Mouse (Mus musculus) embryo, embryonic 10.5 days (tissue): ENCODE results near the gene Mgst2.
A peak's percentile ranks its signal among the peaks of the same experiment; 100 is the strongest.

Experiments
- DNase-seq: peaks from one replicate; pipeline ENCODE4 v3.0.0-alpha.2; 2015; ENCODE audit warnings: low spot score

Mgst2 gene

DNA sequence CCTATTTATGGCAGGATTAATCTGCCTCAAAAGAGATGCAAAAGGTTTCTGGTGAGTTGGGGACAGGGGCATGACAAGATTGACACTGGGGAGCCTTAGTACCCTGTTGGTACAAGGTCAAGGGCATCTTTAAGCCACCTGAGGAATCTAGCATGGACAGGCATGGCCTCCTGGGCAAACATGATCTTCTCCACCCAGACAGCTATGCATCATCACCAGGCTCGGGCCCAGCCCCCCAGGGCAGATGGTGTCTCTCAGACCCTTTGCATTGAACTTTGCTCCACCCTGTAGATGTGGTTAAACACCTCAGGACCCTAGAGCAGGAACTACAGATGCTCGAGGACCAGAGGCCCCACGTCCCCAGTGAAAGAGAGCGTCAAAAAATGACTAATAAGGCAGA lies at the start of gene Mgst2:
Mgst2 (plus strand) TSS at position 301 of the 400 bp plus-strand sequence.
- no peak for DNase-seq

DNA sequence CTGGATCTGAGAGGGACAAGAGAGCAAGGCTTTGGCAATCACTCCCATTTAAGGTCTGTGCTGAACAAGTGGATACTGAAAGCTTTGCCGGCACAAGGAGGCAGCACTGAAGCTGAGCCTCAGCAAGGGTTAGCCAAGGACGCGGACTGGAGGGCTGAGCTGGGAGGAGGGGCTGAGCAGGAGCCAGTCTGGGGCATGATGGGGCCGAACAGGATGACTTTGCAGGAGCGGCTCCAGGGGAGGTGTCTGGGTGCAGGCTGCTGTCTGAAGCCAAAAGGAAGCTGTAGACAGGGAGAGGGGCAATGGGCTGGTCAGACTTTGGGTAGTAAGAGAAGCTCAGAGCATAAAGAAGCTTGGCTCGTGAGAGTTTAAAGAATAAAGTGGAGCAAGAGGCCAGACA lies 48.2 kb upstream of the Mgst2 start:
- peak; percentile 72 for DNase-seq

DNA sequence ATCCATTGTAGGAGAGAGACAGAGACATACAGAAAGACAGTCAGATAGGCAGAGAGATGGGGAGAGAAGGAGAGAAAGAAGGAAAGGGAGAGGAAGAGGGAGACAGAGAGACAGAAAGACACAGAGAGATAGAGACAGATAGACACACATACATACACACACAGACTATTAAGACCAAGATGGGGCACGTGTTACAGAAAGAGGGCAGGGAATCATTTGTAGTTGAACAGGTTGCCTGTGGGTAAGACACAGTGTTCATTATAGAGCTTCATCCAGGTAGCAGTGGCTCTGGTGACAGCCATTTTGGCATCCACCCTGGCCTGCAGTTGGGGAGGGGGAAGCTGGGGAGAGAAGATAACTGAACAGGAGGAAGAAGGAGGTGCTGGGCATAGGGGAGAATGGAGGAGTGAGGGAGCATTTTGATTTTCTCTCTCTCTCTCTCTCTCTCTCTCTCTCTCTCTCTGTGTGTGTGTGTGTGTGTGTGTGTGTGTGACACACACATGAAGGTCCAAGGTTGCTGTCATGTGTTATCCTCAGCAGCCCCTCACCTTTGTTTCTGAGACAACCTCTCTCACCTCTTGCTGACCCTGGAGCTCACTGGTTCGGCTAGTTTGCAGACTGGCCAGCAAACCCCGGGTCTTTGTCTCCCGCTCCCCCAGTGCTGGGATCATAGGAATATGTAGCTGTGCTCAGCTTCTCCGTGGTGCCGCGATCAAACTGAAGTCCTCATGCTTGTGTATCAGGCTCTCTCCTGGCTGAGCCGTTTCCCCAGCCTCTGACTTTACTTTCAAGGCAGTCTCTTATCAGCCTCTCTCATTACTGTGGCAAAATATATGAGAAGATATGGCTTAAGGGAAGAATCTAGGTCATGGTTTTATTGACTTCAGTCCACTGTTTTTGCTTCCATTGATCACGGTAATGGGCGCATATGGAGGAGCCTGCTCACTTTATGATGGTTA lies 47.5 kb upstream of the Mgst2 start:
- no peak for DNase-seq

DNA sequence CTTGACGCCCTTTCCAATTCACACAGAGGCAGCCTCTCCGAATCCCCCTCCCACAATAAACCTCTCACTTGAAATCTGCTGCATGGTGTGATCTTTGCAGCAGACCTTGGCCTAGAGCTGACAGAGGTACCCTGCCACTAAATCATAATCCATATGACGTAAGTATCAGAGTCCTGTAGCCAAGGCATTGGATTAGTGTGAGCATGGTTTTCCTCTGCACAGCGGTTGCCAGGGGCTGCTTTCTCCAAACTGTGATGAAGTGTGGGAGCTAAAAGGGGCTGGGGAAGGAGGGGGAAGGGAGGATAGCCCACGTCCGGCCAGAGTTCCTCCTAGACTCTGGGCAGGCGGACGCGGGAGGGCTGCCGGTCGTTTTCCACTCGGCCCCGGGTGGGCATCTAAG lies 45.9 kb upstream of the Mgst2 start:
- DNase-seq, result no peak

DNA sequence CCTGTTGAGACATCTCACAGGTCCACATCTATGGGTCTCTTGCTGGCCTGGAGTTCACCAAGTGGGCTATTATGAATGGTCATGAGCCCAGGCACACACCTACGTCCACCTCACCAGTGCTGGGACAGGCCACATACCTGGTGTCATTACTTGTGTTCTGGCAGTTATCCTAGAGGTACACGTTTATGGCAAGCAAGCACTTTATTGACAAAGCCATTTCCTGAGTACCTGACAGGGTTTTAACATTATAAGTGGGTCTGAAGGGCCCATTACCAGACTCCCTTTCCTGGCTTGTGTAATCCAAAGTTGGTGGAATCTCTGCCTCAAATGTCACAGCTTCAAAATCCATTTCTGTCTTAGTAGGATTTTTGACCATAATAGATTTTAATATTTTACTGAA lies 36.2 kb upstream of the Mgst2 start:
- no peak for DNase-seq

DNA sequence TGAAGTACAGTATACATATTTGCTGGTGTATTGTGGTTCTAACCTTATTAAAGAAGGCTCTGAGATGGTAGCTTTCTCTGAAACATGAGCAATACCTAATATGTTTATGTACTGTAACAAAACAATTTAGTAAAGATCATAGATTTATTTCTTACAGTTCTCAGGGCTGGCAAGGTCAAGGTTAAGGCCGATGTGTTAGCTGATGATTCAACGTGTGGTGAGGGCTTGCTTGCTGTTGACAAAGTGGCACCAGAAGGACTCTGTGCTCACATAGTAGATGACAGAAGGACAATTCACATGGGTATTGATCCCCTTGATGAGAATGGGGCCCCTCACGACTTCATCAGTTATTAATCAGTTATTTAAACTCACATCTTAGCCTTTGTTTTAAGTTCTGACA lies 32.4 kb upstream of the Mgst2 start:
- no peak for DNase-seq

DNA sequence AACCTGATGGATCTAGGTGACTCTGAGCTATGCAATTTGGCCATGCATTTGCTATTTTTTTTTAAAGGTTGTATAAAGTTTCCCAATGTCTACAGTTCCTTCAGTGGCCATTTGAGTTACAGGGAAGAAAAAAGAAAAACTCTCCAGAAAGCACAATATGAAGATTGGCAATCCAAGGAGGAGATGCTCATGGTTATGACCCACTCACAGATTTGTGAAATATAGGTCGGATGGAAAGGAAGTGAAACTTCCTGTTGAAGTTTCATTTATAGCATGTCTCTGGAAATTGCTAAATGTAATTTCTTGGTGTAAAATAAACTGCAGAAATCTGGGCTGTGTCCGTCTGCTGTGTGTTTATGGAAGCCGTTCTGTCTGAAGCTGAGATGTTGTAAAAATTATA lies 31.2 kb upstream of the Mgst2 start:
- no peak for DNase-seq

DNA sequence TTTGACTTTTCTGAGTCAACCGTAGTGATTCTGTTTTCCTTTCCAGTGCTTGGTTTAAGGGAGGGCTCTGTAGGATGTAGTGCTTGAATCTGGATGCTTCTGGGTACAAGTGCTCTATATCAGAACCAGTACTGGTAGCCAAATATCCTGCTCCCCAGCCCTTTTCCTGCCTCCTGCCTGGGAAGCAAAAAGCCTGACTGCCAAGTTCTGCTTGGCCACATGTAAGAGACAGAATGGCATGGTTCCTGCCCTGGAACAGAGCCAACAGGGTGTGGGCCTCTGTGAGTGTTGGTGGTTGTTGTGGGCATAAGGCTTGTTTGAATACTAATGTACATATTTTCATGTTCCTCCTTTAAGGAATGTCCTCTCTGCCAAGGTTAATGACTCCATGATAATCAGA lies 29.4 kb upstream of the Mgst2 start:
- DNase-seq, result no peak

DNA sequence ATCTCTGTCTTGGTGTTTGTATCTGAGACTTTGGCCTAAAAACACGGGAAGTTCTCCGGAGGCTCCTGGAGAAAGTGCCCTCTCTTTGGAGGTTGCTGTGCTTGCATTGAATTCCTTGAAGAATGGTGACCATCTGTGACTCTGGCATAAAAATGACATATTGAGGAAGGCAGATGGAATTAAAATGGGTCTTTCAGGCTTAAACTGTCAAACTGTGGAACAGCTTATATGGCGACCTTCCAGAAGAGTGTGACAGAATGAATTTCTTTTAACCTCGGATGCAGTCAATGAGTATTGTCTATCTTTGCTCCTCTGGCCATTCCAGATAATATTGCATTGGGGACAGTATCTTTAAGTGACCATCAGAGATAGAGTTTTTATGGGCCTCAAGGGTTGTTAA lies 28.2 kb upstream of the Mgst2 start:
- DNase-seq, result no peak

DNA sequence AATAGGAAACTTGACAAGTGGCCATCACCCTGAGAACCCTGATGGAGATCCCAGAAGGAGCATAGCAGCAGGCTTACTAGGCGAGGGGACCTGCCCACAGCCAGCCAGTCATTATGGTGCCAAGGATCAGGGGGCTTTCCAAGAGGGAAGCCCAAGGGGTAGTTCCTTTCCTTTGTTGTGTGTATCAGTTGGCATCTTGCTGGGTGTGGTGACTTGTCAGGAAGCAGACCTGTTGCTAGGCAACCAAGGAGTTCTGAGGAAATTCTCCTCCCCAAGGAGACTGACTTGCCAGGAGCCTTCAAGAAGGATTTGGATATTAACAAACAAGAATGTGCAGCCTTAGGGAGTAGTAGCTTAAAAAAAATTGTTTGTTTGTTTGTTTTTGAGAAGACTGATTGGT lies 25.7 kb upstream of the Mgst2 start:
- peak; percentile 24 for DNase-seq

DNA sequence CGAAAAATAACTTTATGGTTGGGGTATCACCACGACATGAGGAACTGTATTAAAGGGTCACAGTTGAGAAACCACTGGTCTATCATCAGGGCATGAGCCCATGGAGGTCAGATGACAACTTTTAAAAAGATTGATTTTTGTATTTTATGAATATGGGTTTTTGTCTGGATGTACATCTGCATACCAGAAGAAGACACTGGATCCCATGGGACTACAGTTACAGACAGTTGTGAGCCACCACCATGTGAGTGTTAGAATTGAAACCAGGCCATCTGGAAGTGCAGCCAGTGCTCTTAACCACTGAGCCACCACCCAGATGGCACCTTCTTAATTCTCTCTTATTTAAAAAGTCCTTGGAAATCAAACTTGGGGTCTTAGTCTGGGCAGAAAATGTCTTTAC lies 24.2 kb upstream of the Mgst2 start:
- no peak for DNase-seq

DNA sequence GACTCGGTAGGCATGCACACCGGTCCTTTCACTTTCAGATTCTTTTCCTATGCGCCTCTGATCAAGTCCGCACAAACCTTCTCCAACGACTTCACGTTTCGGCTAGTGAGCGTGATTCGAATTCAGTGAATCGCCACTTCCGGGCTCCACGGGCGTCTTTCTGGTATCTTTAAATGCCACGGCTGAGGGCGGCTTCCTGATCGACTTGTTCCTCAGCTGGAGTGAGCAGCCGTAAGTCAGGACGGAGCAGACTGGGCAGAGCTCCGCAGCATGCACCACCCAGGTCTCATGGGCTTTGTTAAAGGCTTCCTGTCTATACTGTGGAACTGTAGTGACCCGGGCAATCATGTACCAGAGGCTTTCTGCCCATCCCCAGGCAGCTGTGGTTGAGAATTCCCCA lies 23.5 kb upstream of the Mgst2 start:
- DNase-seq, result no peak

DNA sequence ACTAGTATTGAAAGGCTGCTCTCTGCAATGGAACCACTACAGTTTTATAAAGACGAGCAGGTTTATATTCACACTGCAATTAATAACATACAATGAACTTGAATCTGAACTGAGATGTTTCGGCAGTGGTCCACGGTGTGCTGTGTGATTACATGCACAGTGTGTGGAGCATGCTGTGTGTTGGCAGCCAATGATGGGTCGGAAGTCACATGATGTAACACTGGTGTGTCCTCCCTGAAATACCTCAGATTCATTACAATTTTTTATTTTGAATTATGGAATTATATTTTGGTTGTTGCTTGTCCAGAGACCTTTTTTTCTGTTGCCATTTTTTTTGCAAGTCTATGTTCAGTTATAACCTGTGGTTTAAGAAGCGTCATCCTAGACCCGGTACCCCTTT lies 22.8 kb upstream of the Mgst2 start:
- DNase-seq, result no peak

DNA sequence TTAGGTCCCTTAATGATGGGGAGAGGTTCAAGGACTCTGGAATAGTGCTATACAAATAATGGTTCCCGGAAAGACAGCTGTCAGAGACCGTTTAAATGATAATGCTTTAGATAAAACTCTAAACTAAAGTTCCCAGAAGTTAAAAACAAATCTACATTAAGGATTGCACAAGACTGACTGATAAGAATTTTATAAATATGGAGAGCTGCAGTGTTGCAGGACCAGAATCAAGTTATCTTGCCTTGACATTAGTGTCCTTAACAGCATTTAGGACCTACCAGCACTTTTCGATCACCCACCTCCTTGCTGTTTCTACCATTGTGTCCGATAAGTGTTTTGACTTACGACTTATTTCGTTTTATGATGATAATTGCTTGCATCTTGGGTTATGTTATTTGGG lies 21.9 kb upstream of the Mgst2 start:
- no peak for DNase-seq

DNA sequence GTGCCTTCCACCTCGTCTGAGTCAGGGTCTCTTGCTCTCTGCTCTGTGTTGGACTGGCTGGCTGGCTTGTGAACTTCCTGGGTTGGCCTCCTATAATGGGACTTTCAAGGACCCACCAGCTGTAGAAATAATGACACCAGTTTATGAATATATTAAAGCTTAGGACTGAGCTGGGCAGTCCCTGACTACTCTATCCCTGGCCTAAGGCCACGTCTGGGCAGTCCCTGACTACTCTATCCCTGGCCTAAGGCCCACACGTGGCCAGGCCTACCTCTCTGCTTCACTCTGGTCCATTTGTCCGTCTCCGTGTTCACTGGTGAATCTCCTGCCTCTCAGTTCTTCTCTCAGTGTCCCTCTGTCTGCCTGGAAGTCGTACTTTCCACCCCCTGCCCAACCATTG lies 14.7 kb upstream of the Mgst2 start:
- no peak for DNase-seq

DNA sequence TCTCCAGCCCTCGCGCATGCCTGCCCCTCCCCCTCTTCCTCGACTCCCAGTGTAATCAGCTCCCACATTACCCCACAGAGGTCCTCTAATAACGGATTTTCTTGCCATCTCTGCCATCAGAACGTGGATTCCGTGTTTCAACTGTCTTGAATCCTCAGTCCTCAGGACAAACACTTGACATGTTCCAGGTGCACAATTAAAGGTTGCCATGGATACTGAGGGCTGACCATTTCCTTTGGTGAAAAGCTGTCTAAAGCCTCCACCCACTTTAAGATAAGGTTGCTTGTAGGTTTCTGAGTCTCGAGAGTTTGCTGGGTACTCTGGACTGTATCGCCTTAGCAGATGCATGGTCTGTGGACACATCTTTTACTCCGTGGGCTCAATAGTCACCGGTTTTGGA lies 13.9 kb upstream of the Mgst2 start:
- DNase-seq, result peak; percentile 26

DNA sequence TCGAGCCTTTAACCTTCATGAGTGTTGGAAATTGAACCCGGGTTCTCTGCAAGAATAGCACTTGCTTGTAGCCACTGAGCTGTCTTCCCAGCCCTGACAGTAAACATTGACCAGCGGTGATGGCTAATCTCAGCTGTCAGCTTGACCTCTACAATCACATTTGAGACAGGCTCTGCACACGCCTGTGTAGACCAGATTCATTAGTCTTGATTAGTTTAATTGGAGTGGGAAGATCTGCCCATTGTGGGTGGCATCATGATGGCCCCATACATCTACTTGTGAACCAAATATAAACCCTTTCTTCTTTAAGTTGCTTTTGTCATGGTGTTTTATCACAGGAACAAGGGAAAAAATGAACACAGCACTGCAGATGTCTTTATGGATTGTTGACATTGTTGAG lies 12.8 kb upstream of the Mgst2 start:
- no peak for DNase-seq

DNA sequence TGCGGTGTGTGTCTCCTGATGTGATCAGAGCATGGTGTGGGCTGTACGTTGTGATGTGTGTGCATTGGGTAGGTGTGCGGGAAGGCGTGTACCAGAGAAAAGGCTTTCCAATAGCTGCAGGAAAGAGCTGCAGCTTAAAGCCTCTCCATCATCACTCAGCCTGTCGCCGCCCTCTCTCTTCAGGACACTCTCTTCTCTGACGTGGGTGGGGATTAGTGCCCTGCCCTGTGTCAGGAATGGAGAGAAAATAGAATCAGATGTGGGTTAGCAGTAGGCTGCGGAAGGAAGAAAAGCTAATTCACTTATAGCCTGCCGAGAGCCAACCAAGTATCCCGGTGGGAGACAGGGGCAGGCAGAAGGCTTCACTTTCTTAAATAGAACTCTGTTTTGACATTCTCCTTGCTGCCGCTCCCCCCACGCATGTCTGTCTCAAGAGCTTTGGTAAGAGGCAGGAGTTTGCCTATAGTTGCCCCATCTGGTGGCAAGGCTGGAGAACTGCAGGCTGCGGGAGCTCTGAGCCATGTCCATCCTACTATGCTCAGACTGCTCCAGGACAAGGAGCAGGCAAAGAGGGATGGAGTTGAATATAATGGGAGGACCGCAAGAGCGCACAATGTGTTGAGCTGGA lies 12.0 kb upstream of the Mgst2 start:
- DNase-seq, result peak; percentile 90

DNA sequence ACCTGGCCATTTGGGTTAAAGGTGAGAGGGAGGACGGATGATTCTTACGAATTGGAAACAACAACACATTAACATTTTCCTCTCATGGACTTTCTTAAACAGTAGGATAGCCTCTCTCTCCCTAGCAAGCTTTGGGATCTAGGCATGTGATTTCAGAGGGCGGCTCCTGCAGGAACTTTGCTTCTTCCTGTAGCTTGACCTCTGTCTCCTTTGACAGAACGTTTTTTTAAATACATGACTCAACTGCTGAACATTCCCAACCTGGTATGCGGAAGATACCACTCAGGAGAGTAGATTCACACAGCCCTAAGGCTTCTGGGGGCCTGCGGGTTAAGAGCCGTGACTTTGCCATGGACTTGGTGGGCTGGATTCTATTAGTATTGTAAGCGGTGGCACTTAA lies 10.7 kb upstream of the Mgst2 start:
- no peak for DNase-seq

DNA sequence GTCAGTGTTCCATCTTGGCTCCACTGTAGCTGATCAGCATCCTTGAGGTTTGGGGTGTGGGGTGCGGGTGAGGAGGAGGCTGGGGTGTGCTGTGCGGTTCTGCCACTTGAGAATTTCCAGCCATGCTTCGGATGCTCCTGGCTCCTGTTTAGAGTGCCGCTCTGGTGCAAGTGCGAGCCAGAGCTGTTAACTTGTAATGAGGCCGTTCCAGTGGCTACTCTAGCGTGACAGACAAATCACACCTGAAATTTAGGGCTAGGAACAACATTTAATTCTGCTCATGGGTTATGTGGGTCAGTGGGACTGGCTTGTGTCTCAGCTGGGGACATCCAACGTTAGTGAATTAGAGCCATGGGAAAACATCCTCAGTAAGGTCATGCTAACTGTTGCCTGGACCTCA lies 10.2 kb upstream of the Mgst2 start:
- DNase-seq, result no peak

DNA sequence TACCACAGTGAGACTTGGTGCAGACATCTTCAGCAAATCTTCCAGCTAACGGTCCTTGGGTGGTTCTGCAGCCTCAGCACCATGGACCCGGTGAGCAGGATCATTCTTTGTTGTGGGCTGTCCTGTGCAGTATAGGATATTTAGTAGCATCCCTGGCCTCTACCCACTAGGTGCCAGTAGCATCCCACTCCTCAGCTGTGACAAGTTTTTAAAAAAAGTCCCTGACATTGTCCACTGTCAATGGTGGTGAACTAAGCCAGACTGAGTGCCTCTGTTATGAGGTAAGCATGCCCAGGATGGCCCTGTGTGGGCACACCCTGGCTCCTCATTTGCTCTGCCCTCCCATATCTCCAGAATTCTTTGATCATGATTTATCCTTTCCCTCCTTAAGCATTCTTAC lies 9.0 kb upstream of the Mgst2 start:
- peak; percentile 22 for DNase-seq

DNA sequence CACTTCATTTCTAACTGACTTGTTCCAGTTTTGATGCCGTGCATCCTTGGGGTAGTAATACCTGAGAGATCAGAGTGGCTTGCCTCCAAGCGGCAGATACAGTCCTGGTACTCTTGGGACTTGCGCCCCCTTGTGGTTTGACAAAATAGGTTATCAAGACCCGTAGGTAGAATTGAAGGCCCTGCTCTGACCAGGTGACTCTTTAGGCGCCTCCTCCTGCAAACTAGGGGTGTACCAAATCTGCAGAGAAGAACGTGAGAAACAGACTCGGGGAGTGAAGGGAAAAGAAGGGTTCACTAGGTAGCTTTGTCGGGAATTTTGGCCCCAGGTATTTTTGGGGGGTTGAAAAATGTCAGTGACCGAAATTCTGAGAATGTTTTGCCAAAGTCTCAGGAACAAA lies 7.9 kb upstream of the Mgst2 start:
- DNase-seq, result peak; percentile 93

DNA sequence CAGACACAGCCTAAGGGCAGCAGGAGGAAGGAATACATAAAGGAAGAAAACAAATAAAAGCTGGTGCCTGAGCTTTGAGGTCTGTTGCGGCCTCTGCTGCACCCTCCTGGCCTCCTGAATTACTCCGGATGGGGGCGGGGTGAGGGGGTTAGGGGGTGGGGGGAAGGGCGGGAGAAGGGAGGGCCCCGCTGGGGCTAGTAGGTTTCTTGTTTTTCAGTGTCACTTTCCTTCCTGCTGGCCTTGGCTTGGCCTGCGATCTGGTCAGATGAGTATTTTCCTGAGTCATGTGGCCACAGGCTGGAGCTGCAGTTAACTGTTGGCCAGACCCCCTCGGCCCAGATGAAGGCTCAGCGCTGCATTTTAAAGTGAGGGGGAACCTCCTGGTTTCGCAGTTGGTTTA lies 7.5 kb upstream of the Mgst2 start:
- peak; percentile 74 for DNase-seq
